Mouse (Mus musculus) CD4-positive naive resting alpha-beta T cell, adult 57 days (primary cell): ENCODE results near the gene Rubcn. TPM values are rescaled to one million over a fixed set of nuclear protein-coding genes. Genes with fewer than 3 reads are reported as not detected.

Source experiments
- total RNA-seq: library from RNA; stranded (reverse); gene quantifications from one replicate; pipeline ENCODE4 v1.2.4, GENCODE M21; 2023

The Rubcn gene
- 22.2 TPM for total RNA-seq

DNA sequence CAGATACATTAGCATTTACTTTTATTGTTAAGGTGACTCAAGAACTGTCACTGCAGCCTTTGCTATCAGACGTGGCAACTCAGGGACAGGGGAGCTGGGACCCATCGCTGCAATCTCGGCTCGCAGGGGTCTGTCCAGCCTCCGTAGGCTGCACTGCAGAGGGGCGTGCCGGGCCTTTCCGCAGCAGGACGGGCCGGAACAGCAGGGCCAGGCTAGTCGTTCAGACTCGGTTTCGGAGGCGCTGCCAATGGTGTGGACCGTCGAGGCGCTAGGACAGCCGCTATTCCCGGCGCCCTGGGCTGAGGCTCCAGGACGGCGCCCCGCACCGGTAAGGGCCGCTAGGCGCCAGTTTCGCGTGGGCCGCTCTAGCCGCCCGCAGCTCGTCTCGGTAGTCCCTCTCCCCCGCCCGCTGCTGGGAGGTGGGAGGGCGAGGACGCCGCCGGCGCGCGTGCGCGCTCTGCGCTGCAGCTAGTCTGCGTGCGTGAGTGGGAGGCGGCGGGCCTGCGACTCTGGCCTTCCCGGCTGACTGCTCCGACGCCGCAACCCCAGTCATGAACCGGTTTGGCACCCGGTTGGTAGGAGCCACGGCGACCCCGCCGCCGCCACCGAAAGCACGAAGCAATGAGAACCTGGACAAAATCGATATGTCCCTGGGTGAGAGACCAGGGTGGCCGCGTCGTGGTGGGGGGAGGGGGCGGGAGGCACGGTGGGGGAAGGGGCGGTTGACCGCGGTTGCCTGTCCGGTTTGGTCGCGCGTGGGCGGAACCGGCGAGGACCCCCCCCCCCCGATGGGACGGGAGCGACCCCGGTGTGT is at the start of gene Rubcn, which contains the start of gene Fyttd1:
Rubcn (minus strand) TSS at position 424 of the 814 bp plus-strand sequence.
Fyttd1 (plus strand) TSS at position 158 of the 814 bp plus-strand sequence.

DNA sequence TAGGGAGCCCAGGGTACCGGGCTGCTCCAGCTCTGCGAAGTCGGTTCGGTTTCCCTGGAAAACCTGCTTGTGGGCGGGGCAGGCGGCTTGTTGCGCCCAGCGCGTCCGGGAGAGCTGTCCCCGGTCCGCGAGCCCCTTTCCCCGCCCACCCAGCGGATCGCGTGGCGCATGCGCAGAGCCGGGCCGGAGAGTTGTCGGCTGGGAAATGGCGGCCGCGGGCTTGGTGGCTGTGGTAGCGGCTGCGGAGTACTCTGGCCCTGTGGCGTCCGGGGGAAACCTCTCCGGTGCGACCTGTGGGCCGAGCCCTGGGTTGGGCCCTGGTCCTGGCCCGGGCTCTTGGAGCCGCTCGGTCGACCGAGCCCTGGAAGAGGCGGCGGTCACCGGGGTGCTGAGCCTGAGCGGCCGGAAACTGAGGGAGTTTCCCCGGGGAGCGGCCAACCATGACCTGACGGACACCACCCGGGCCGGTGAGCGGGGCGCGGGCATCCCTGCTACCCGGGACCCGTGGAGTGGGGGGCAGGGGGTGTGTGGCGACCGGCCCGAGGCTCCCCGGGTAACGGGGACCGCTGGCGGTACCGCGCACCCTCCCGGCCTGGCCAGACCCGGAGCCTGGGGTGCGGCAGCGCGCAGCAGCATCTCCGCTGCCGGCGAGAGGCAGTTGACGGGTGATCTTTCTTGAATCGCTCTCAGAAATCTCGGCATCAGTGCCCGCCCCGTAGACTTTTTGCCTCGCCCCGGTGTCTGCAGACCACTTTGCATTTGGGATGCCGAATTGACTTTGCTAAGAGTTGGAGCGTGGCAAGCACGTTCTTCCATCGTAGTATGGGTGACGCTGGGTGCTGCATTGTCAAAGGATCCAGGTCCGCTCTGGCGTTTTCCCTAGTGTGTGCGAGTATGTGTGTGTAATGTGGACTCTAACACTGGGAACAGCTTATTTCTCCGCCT is 36.6 kb upstream of the Rubcn start, which contains the start of gene Lrch3:
Lrch3 (plus strand) TSS at position 164 of the 945 bp plus-strand sequence.

DNA sequence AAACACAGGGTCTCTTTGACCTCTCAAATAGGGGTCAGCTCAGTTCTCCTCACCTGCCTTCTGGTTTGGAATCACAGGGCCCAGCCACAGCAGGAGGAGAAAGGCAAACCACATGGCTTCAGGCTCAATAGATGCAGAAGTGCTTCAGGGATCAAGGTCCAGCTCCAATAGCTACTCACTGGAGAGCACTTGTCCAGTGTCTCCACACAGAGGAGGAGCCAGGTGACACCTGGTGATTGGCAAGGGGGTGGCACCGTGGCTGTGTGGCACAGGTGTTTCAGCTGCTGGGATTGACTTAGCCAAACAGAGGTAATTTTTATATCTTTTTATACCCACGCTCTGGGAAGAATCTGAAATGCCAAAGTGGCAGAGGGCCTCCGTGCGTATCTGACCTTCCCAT is 67.2 kb downstream of the Rubcn start, which contains the start of gene Smbd1:
Smbd1 (minus strand) TSS at position 157 of the 400 bp plus-strand sequence.

DNA sequence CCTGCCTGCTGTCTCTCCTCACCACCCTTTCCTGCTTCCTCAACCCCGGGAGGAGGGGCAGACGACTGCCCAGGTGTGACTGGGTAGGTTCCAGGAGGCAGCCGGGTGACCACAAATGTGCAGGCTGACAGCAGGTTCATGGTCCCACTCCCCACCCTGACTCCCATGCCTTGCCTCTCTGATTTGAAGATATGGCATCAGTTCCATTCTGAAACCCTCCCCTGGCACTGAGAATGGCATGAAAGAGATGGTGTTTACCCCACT is 80.2 kb downstream of the Rubcn start, which contains the start of gene Muc20:
Muc20 (minus strand) TSS at position 10 of the 264 bp plus-strand sequence.

Other genes with a start within 250 kb of the Rubcn start
- 49.0 TPM for gene Tnk2, start 233.9 kb downstream of the Rubcn start, total RNA-seq
- gene Muc4, start 141.9 kb downstream of the Rubcn start, total RNA-seq = not detected
- gene Muc20, start 80.3 kb downstream of the Rubcn start, total RNA-seq = not detected
- gene Smbd1, start 67.3 kb downstream of the Rubcn start, total RNA-seq = not detected
- gene Fyttd1, start 266 bp downstream of the Rubcn start, total RNA-seq = 78.0 TPM
- gene Lrch3, start 36.3 kb upstream of the Rubcn start, total RNA-seq = 96.7 TPM
- not detected for gene Iqcg, start 178.5 kb upstream of the Rubcn start, total RNA-seq
- gene Rpl35a, start 178.7 kb upstream of the Rubcn start, total RNA-seq = 1,373 TPM
- 2.9 TPM for gene Lmln, start 184.8 kb upstream of the Rubcn start, total RNA-seq